Comparison of ENCODE assay signal across 26 mouse cellular contexts in the genomic region with DNA sequence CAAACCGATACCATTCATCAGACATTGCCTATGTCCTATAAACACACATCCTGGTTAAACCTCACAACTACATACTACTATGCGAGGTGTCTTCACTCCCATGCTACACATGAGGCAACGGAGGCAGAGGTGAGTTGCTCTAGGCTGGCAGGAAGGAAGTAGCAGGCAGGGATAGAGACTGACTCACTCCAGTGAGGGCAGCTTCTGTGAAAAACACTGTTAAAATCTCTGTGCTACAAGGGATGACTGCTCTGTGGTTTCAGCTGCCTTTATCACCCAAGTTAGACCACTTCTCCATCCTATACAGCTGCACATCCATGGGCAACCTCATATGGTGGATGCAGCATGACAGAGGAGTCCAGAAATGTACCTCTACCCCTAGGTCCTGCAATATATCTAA.
DNase-seq lines count a peak whose midpoint lies in the region; ATAC-seq and TF ChIP-seq lines count a peak whose summit lies in the region.
"Had no signal": no experiment of that assay in that cellular context is flagged by ENCODE, and none has a peak within 500 bp of the region (broad histone marks: within the 10 kb centered on the region; RNA-seq: fewer than 3 reads in every experiment).

No protein-coding gene starts in this region.

- H3K9me3 ChIP-seq in heart, embryonic 16.5 days (replicated peaks; ENCODE audit: control insufficient read depth, low read length), result no peaks in the 10 kb centered on the region
- no peaks in the 10 kb centered on the region for H3K9me3 ChIP-seq in heart, embryonic 10.5 days
- no peaks in the 10 kb centered on the region for H3K9me3 ChIP-seq in MEL (replicated peaks; ENCODE audit: insufficient read depth, low read length)
- H3K9me3 ChIP-seq: limb, embryonic 13.5 days; liver, embryonic 12.5 days; midbrain, embryonic 13.5 days; neural tube, embryonic 13.5 days had no signal

- intact Hi-C loops in left cerebral cortex, postnatal 14 days (cut with DNase I), result loop anchor here (10.0 kb wide), 1 partner anchor 204 kb away; no protein-coding TSS in a partner anchor

- 0 out of 2 replicates have a peak, but pooled peaks have one; percentile 23 for ATAC-seq in heart, embryonic 16.5 days (replicated peaks; ENCODE audit: extremely low read depth, insufficient read depth, low FRiP score)
- ATAC-seq: forebrain, embryonic 16.5 days; liver, embryonic 12.5 days; midbrain, embryonic 13.5 days had no signal

- H3K27ac ChIP-seq in heart, embryonic 16.5 days (ENCODE audit: low read length), result no peak overlapping the region
- H3K27ac ChIP-seq in heart, embryonic 10.5 days, result no peak overlapping the region
- no peak overlapping the region for H3K27ac ChIP-seq in MEL (ENCODE audit: control insufficient read depth, low read depth, low read length)
- H3K27ac ChIP-seq in embryonic fibroblast, embryonic 13.5 days (ENCODE audit: insufficient read depth, low read length), result peak overlapping the region; percentile 56; the same call in 1 of the 2 replicates
- H3K27ac ChIP-seq: heart, adult 2 months; hindbrain, embryonic 14.5 days; layer of hippocampus, adult 2 months; limb, embryonic 13.5 days; liver, embryonic 12.5 days; midbrain, embryonic 13.5 days; neural tube, embryonic 13.5 days had no signal

- H3K4me1 ChIP-seq in heart, embryonic 16.5 days (ENCODE audit: control insufficient read depth, insufficient read depth, low read length), result no peaks in the 10 kb centered on the region; the same call in 1 of the 2 replicates
- peaks cover 12% of the 10 kb centered on the region for H3K4me1 ChIP-seq in heart, embryonic 10.5 days
- no peaks in the 10 kb centered on the region for H3K4me1 ChIP-seq in MEL (ENCODE audit: control insufficient read depth in 1 of 2, insufficient read depth in 2 of 2, low read length in 2 of 2)
- peaks cover 9% of the 10 kb centered on the region for H3K4me1 ChIP-seq in embryonic fibroblast, embryonic 13.5 days (ENCODE audit: control insufficient read depth, insufficient read depth, low read length)

- no peaks in the 10 kb centered on the region for H3K36me3 ChIP-seq in heart, embryonic 16.5 days (ENCODE audit: control insufficient read depth, insufficient read depth)
- no peaks in the 10 kb centered on the region for H3K36me3 ChIP-seq in heart, embryonic 10.5 days
- no peaks in the 10 kb centered on the region for H3K36me3 ChIP-seq in MEL (ENCODE audit: control insufficient read depth in 1 of 2, insufficient read depth in 2 of 2, low read length in 2 of 2)
- H3K36me3 ChIP-seq: limb, embryonic 13.5 days; liver, embryonic 12.5 days; midbrain, embryonic 13.5 days; neural tube, embryonic 13.5 days had no signal

- no peak overlapping the region for H3K9ac ChIP-seq in heart, embryonic 16.5 days (ENCODE audit: low read length)
- no peak overlapping the region for H3K9ac ChIP-seq in MEL (ENCODE audit: control insufficient read depth, low read depth, low read length, poor library complexity, severe bottlenecking)
- H3K9ac ChIP-seq: hindbrain, embryonic 14.5 days; limb, embryonic 13.5 days; liver, embryonic 12.5 days; midbrain, embryonic 13.5 days; neural tube, embryonic 13.5 days had no signal

- no peak overlapping the region for H3K4me3 ChIP-seq in heart, embryonic 16.5 days (ENCODE audit: low read length)
- H3K4me3 ChIP-seq in heart, embryonic 10.5 days, result no peak overlapping the region
- no peak overlapping the region for H3K4me3 ChIP-seq in MEL (ENCODE audit: control insufficient read depth in 1 of 2, insufficient read depth in 1 of 2, low read depth in 2 of 2, low read length in 2 of 2)
- no peak overlapping the region for H3K4me3 ChIP-seq in embryonic fibroblast, embryonic 13.5 days (ENCODE audit: insufficient read depth, low read length)
- H3K4me3 ChIP-seq: heart, adult 2 months; layer of hippocampus, adult 2 months; limb, embryonic 13.5 days; liver, embryonic 12.5 days; midbrain, embryonic 13.5 days; neural tube, embryonic 13.5 days had no signal

- H3K4me2 ChIP-seq in heart, embryonic 16.5 days (ENCODE audit: low read depth, low read length), result no peak overlapping the region
- H3K4me2 ChIP-seq: hindbrain, embryonic 14.5 days; limb, embryonic 13.5 days; liver, embryonic 12.5 days; midbrain, embryonic 13.5 days; neural tube, embryonic 13.5 days had no signal

- TF ChIP-seq EP300 in MEL (IDR thresholded peaks at IDR 0.05; ENCODE audit: low read depth in 1 of 2, low read length in 2 of 2), result no peak

- no peak for TF ChIP-seq RAD21 in MEL (IDR thresholded peaks at IDR 0.05; ENCODE audit: low read depth, low read length)

- WGBS in heart, embryonic 16.5 days, result 74% methylated on average over 3 of the region's 3 CpGs
- WGBS in heart, embryonic 10.5 days, result 78% methylated on average over 3 of the region's 3 CpGs

- no peaks in the 10 kb centered on the region for H3K27me3 ChIP-seq in heart, embryonic 16.5 days (ENCODE audit: control insufficient read depth, insufficient read depth, low read length)
- H3K27me3 ChIP-seq in heart, embryonic 10.5 days (ENCODE audit: insufficient read depth, poor library complexity, severe bottlenecking), result no peaks in the 10 kb centered on the region
- H3K27me3 ChIP-seq in MEL (ENCODE audit: control insufficient read depth in 1 of 2, insufficient read depth in 2 of 2, low read length in 2 of 2), result no peaks in the 10 kb centered on the region; a peak in 1 of 4 replicates
- H3K27me3 ChIP-seq: limb, embryonic 13.5 days; midbrain, embryonic 13.5 days; neural tube, embryonic 13.5 days had no signal

- no peaks in the 10 kb centered on the region for H3K79me2 ChIP-seq in MEL (ENCODE audit: control insufficient read depth, insufficient read depth, low read length, poor library complexity)

- TF ChIP-seq CTCF in MEL (IDR thresholded peaks at IDR 0.05 in 2 of 3, conservative IDR thresholded peaks at IDR 0.05 in 1 of 3; ENCODE audit: control insufficient read depth in 1 of 3, insufficient read depth in 1 of 3, low read depth in 2 of 3, low read length in 3 of 3, poor library complexity in 1 of 3, severe bottlenecking in 1 of 3), result no peak
- no peak for TF ChIP-seq CTCF in embryonic fibroblast, embryonic 13.5 days (IDR thresholded peaks at IDR 0.05; ENCODE audit: borderline replicate concordance, insufficient read depth, low read length)

- no peak for TF ChIP-seq POLR2A in MEL (IDR thresholded peaks at IDR 0.05; ENCODE audit: control insufficient read depth in 1 of 2, insufficient read depth in 1 of 2, low read depth in 1 of 2, low read length in 2 of 2, poor library complexity in 1 of 2)
- no peak for TF ChIP-seq POLR2A in embryonic fibroblast, embryonic 13.5 days (IDR thresholded peaks at IDR 0.05; ENCODE audit: low read depth, low read length)

- DNase-seq in heart, embryonic 10.5 days (ENCODE audit: low spot score), result no peak
- peak; percentile 16 for DNase-seq in MEL (ENCODE audit: low read depth, low spot score)
- DNase-seq in thymus, postnatal 25 days, result peak; percentile 26
- no peak for DNase-seq in left cerebral cortex, postnatal 14 days (ENCODE audit: low spot score in 2 of 2)
- no peak for DNase-seq in lung, postnatal 36 days
- no peak for DNase-seq in kidney, postnatal 4 days
- DNase-seq: adrenal gland, postnatal 14 days; cerebellum, adult 8-10 months; cerebellum, postnatal 36 days; gastrocnemius, postnatal 25 days; heart, adult 2 months; heart, postnatal 36 days; kidney, adult 8-10 months; kidney, postnatal 14 days; lung, adult 18-20 months; lung, postnatal 10 days; right cerebral cortex, postnatal 4 days had no signal

TF ChIP-seq in MEL, 35 proteins besides CTCF, POLR2A, EP300 and RAD21:
- TF ChIP-seq CHD1 (IDR thresholded peaks at IDR 0.05; ENCODE audit: low read depth, low read length) (no peak), JUND (IDR thresholded peaks at IDR 0.05; ENCODE audit: low read depth, low read length) (no peak), UBTF (IDR thresholded peaks at IDR 0.05; ENCODE audit: borderline replicate concordance, insufficient read depth, low read depth, low read length) (no peak), POLR2AphosphoS5 (IDR thresholded peaks at IDR 0.05; ENCODE audit: borderline replicate concordance, low read depth, low read length) (no peak)

Comparison
In these comparisons a context has a peak if more than half of its experiments do, and no peak if none do; other contexts are left out.
1. DNase-seq: peak in MEL (single experiment) and thymus, postnatal 25 days (single experiment); none in heart, embryonic 10.5 days (single experiment), left cerebral cortex, postnatal 14 days (0 of 2), lung, postnatal 36 days (single experiment) and kidney, postnatal 4 days (0 of 2).